Mouse (Mus musculus) kidney, adult 9 months (tissue): ENCODE results near the gene Pla2g15.

Source experiments
- DNase-seq: peaks from one replicate; pipeline ENCODE4 v3.0.0; 2022

Gene Pla2g15

GRCm38 (mm10) chr8:106135672-106136071 lies 14.5 kb upstream of the Pla2g15 start:
- no peak for DNase-seq

GRCm38 (mm10) chr8:106136156-106137130 lies 13.8 kb upstream of the Pla2g15 start, which contains the start of gene Esrp2:
TSS of gene Esrp2 (minus strand) at chr8:106136974.
- DNase-seq, result peak; percentile 96

DNA sequence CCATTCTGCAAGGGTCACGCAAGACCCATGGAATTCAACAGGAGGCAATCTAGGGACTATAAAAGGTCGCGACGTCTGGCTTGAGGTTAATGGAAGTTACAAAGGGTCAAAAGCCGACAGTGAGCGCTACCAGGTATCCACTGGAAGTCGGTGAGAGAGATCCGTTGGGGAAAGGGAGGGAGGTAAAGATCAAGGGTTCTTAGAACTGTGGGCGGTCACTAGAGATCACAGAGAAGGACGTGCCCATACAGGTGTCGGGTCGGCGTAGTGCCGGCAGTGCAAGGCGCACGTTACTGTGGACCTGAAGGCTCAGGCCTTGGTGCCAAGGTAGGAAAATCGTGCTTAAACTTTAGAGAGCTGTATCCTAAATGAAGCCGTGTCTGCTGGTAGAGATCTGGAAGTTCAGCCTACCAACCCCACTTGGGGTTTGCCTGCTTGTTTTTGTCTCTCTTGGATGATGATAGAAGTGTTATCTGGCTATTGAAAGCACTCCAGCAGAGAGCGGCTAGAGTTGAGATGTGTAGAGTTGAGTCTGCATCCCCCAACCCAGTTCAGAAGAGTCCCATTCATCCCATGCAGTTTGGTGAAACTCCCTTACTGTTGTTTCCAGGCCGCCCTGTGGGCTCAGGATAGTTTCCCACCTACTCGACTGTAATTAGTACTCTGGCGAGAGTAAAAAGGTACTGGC lies 12.8 kb upstream of the Pla2g15 start:
- DNase-seq, result peak; percentile 70

GRCm38 (mm10) chr8:106137906-106138477 lies 12.2 kb upstream of the Pla2g15 start:
- peak; percentile 83 for DNase-seq

DNA sequence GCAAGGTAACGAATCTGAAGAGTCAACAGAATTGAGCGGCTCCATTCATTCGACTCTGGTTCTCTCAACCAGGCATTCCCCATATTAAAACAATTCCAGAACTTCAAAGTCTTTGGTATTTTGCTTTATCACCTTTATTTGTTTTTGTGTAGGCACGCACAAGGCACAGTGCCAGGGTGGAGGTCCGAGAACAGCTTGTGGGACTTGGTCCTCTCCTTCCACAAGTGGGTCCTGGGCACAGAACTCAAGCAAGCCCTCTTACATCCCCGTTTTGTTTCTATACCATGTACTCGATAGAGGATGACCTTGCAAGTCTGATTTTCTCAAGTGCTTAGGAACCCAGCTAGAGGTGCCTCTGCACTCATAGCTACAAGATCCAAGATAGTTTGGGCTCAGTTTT lies 11.6 kb upstream of the Pla2g15 start:
- DNase-seq, result no peak

DNA sequence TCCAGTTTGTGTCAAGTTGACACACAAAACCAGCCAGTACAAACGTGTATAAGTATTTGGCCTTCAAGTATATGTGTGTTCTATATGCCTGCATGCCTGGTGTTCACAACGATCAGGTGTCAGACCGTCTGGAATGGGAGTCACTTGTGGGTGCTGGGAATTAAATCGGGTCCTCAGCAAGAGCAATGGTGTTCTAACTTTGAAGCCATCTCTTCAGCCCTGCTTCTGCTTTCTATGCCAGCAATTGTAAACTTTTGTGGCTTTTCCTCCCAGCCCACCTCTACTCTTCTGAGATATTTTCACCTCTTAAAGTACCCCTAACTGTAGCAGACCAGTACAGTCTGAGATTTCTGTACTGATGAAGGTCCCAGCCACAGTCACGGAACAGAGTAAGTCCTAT lies 10.0 kb upstream of the Pla2g15 start:
- no peak for DNase-seq

DNA sequence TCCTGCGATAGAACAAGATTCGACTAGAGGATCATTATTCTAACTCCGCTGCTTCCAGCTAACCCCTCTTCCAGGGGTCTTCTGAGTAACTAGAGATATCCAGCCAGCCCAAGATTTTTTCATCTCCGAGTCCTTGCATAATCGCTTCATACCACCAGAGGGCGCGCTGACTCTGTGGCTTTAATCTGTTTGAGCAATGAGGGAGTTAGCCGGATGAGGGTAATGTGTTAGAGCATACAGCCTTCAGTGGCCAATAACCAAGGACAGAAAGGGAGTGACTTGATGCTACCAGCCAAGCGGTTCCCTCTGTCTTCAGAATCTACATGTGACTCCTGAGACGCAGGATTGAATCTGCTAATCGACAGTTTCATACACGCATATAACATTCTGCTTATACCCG lies 9.4 kb upstream of the Pla2g15 start:
- DNase-seq, result peak; percentile 89

DNA sequence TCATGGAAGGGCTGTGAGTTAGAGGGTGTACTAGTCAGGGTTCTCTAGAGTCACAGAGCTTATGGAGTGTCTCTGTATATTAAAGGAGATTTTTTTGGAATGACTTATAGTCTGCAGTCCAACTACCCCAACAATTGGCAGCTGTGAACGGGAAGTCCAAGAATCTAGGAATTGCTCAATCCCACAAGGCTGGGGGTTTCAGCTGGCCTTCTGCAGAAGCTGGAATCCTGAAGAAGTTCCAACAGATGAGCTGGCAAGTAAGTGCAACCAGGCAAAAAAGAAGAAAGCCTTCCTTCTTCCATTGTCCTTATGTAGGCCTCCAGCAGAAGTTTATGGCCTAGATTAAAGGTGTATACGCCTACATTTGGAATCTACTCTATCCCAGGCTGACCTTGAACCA lies 4.9 kb upstream of the Pla2g15 start:
- DNase-seq, result no peak

- no peak for DNase-seq
Measured at GRCm38 (mm10) chr8:106146014-106146413, 4.2 kb upstream of the Pla2g15 start.

GRCm38 (mm10) chr8:106147868-106148565 lies 2.2 kb upstream of the Pla2g15 start:
- DNase-seq, result peak; percentile 69

- DNase-seq, result no peak
Measured at GRCm38 (mm10) chr8:106149025-106149424, 1.2 kb upstream of the Pla2g15 start.

GRCm38 (mm10) chr8:106150653-106151000 lies 428 bp downstream of the Pla2g15 start:
- no peak for DNase-seq

GRCm38 (mm10) chr8:106151041-106151440 lies 842 bp downstream of the Pla2g15 start:
- peak; percentile 28 for DNase-seq

DNA sequence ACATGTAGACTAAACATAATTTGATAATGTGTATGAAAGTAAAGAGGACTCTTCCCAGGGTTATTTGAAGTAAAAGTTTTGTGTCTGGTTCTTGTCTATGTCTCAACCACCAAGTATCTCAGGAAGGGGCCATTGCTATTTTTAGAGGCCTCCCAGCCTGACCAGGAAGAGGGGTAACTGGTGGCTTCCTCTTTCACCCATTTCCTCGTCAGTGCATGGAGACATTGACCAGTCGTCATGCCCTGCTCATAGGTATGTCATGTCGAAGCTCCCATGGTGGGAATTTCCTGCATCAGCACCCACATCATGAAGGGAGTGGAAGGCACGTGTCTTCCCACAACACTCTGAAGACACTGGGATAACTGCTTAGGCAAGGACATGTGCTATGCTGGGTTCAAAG lies 2.7 kb downstream of the Pla2g15 start:
- DNase-seq, result no peak

DNA sequence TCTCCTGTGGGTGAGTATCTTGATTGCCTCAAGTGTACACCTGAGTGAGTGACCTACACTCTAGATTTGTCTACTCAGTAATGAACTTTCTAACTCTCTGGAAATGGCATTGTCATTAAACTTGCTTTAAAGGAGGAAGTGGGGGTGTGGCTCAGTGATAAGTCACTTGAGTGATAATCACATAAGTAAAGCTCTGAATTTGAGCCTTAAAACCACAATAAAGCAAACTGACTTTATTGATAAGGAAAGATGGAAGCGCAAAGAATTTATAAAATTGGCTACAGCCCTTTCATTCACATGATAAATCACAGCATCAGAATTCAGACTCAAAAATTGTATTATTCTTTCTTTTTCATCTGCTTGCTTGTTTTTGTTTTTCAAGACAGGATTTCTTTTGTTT lies 7.2 kb downstream of the Pla2g15 start:
- DNase-seq, result no peak

- no peak for DNase-seq
Measured at GRCm38 (mm10) chr8:106158381-106158780, 8.2 kb downstream of the Pla2g15 start.

DNA sequence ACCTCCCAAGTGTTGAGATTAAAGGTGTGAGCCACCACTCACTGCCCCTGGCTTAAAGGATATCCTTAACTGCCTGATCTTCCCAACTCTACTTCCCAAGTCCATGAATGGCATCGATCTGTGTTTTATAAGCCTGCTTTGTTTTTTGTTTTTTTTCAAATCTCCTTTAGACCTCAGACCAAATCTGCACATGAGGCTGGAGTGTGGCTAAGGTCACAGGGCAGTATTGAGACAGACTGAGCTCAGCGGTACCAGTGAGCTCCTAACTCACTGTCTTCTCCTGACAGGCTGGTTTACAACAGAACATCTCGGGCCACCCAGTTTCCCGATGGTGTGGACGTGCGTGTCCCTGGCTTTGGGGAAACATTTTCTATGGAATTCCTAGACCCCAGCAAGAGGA lies 9.7 kb downstream of the Pla2g15 start:
- no peak for DNase-seq

DNA sequence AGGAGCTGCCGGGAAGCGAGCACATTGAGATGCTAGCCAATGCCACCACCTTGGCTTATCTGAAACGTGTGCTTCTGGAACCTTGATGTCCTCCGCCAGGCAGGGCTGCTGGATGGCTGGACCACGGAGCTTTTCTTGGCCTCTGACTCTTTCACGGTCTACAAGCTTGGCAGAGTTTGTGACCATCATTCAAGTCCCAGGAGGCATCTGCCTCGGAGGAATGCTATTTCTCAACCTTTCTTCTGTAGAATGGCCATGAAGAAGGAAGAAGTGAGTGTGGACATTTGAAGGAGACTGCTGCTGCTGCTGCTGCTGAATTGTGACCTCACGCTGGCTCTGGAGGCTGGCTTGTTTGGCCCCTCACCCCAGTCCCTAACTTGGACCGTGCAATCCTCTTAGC lies 13.1 kb downstream of the Pla2g15 start:
- DNase-seq, result no peak

DNA sequence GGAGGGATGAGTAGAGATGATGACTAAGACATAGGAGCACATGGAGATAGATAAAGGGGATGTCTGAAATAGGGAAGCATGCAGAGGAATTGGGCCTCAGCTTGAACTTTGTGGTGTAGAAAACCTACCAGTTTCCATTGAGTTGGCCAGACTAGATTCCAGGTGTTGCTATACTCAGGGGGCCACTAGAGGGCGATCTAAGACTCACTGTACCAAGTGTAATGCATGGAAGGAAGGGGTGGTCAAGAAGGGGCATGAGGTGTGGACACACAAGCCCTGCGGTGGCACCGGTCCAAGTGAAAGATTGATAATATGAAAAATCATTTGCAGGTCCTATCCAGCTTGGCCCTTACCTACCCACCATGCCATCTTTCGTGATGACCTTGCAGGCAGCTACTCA lies 15.3 kb downstream of the Pla2g15 start:
- DNase-seq, result peak; percentile 79

DNA sequence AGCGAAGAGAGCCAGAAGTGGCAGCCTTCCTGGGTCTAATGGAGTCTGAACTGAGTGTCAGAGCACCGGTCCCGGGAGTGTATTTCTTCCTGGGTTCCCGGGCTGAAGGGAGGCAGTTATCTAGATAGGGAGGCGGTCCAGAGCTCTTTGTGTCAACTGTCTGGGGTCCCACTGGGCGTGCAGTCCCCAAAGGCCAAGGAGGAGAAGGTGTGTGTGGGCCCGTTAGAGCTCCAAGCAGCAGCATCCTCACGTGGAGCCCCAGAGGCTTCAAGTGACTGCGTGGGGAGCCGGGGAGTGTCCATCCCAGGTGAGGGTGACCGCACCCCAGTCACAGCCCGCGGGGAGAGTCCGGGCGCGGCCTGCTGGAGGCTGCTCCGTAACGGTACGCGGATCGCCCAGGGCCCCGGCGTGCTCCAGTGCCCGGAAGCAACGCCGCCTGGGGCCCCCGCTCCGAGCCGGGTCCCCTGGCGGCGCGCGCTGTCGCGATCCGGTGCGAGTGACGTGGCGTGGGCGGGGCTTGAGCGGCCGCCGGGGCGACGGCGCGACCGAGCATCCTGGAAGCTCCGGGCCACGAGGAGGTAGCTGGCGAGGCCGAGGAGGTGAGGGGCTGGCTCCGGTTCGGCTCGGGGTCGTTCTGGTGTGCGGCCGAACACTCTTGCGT lies 18.3 kb downstream of the Pla2g15 start, which contains the start of gene Slc7a6:
Slc7a6 (plus strand) TSS at position 502 of the 661 bp plus-strand sequence.
- DNase-seq, result peak; percentile 67

DNA sequence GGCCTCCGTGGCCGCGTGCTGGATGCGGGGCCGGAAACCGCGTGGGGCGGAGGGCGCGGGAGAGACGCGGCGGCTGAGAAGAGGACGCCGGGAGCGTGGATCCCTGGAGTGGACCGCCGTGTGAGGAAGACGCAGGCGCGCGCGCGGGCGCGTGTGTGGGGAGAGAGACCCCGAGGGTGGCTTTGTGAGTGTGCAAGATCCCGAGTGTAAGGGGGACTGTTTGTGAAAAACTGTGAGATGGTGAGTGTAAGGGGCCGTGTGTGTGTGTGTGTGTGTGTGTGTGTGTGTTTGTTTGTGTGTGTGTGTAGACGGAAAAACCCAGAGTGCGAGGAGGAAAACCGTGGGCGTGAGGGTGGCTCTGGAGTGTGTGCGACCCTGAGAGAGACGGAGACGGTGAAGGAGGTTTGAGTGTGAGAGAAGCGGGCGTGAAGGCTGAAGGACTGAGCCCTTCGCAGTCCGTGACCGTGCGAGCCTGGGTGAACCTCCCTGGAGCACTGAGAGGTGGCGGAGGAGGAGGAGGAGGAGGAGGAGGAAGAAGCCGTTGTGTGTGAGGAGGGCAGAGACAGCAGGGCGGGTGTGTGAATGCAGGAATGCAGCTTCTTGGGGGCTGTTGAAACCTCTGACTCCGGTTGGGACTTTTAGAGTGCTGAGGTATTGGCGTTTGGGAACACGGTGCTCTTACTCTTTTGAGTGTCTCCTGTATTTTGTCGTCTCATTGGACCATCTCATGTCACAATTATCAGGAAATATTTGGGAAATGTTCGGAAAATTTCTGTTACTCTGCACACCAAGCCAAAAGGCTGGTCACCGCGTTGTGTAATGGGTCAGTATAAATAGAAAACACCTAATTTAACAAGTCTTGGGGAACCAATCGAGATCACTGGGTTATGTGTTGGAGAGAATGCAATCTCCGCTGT lies 19.1 kb downstream of the Pla2g15 start:
- no peak for DNase-seq
